Mouse (Mus musculus) small intestine, adult 2 months (tissue): Measurements from ENCODE around the gene Mmp2. TPM values are rescaled to one million over a fixed set of nuclear protein-coding genes. Genes with fewer than 3 reads are reported as not detected.

Experiments used
- H3K27ac ChIP-seq: fragments of 200-500 bp; 2 replicates; pipeline ENCODE4 v1.5.1; 2012; ENCODE audit warnings: low read depth, low read length, control low read depth, inconsistent platforms; ENCODE audit not compliant: insufficient read depth
- H3K27me3 ChIP-seq: fragments of 200-500 bp; 2 replicates; pipeline ENCODE4 v1.6.1; 2012; ENCODE audit warnings: mild to moderate bottlenecking, moderate library complexity, low read length, inconsistent platforms; ENCODE audit not compliant: control insufficient read depth, insufficient read depth
- H3K36me3 ChIP-seq: fragments of 200-500 bp; 2 replicates; pipeline ENCODE4 v1.6.1; 2012; ENCODE audit warnings: mild to moderate bottlenecking, low read length, control low read depth, inconsistent platforms; ENCODE audit not compliant: control insufficient read depth, insufficient read depth
- H3K4me1 ChIP-seq: fragments of 200-500 bp; 2 replicates; pipeline ENCODE4 v1.6.1; 2012; ENCODE audit warnings: low read length, inconsistent platforms, mixed read lengths; ENCODE audit not compliant: control insufficient read depth, insufficient read depth, insufficient read length
- H3K4me3 ChIP-seq: fragments of 200-500 bp; 2 replicates; pipeline ENCODE4 v1.5.1; 2012; ENCODE audit warnings: low read depth, mild to moderate bottlenecking, control low read depth, inconsistent platforms, low read length, moderate library complexity
- CTCF ChIP-seq: fragments of 200-500 bp; IDR thresholded peaks from 2 replicates; pipeline ENCODE4 v1.5.1; 2012; ENCODE audit warnings: low read depth, mild to moderate bottlenecking, control low read depth, inconsistent platforms, low read length, moderate library complexity, mixed read lengths; ENCODE audit not compliant: insufficient replicate concordance, insufficient read length; ENCODE audit errors: extremely low read depth
- POLR2A ChIP-seq: fragments of 200-500 bp; IDR thresholded peaks from 2 replicates; pipeline ENCODE4 v1.6.1; 2012; ENCODE audit warnings: low read depth, mild to moderate bottlenecking, control low read depth, inconsistent platforms, low read length, moderate library complexity
- WGBS: fragments of 180-500 bp; shearing (Covaris S2); methylation state at CpG from one replicate; pipeline ENCODE4 v1.1.7; 2018; 5-methylcytosine and 5-hydroxymethylcytosine counted together
- polyA plus RNA-seq: library from polyadenylated mRNA; depleted of rRNA; stranded (reverse); fragments of >200 nt; gene quantifications from 2 replicates; pipeline ENCODE4 v1.2.3, GENCODE M21; 2012

The Mmp2 gene
- polyA plus RNA-seq, 1 experiment, result 50.6 TPM

GRCm38 (mm10) chr8:92825991-92826390 is 1.1 kb upstream of the Mmp2 start:
- Histone ChIP-seq H3K4me3 (no peak overlapping the region), H3K4me1 (no peaks in the 10 kb centered on the region), H3K27ac (no peak overlapping the region; the same call in 1 of the 2 replicates), H3K36me3 (no peaks in the 10 kb centered on the region), H3K27me3 (0 out of 2 replicates have a peak, but pooled peaks cover 3% of the 10 kb centered on the region)
- TF ChIP-seq POLR2A, result no peak
- TF ChIP-seq CTCF, result no peak
- WGBS, result 61% methylated on average over 4 of the region's 4 CpGs

DNA sequence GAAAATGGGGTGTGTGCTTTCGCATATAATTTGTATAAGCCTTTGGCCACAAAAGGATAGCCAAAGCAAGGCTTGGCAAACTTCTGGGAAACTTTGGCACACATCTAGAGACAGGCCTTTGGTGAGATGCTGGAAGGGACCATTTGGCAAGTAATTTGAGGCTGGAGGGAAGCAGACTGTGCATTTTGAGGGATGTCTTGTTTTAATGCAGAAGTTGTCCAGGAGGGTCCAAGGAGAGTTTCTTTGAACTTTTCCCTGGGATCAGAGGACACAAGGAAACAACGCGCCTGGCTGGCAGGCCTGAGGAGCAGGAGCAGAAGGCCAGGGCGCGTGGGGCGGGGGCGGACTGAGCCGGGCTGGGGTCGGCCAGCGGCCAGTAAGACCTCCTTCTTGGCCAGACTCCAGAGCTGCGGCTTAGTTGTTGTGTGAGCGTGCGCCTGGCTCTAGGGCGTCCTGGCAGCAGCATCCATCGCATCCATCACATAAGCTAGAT is 1.2 kb downstream of the Mmp2 start:
- WGBS, result 63% methylated on average over 15 of the region's 15 CpGs
- TF ChIP-seq POLR2A (no peak), CTCF (no peak)
- H3K4me3 ChIP-seq, result peak overlapping the region; percentile 21; the same call in 1 of the 2 replicates

GRCm38 (mm10) chr8:92834065-92834731 is 7.1 kb downstream of the Mmp2 start:
- Histone ChIP-seq H3K4me3 (no peak overlapping the region), H3K36me3 (no peaks in the 10 kb centered on the region), H3K27me3 (no peaks in the 10 kb centered on the region), H3K4me1 (no peaks in the 10 kb centered on the region), H3K27ac (no peak overlapping the region)
- WGBS, result 48% methylated on average over 5 of the region's 5 CpGs
- TF ChIP-seq CTCF (no peak), POLR2A (no peak)

More for the DNA sequence above, 1.2 kb downstream of the Mmp2 start:
- no peak overlapping the region for H3K27ac ChIP-seq
- H3K27me3 ChIP-seq, result 0 out of 2 replicates have a peak, but pooled peaks cover 3% of the 10 kb centered on the region
- H3K4me1 ChIP-seq, result no peaks in the 10 kb centered on the region
- H3K36me3 ChIP-seq, result no peaks in the 10 kb centered on the region

- Histone ChIP-seq H3K4me1 (no peaks in the 10 kb centered on the region), H3K36me3 (no peaks in the 10 kb centered on the region), H3K4me3 (no peak overlapping the region), H3K27ac (no peak overlapping the region), H3K27me3 (no peaks in the 10 kb centered on the region)
- WGBS, result 70% methylated on average over 11 of the region's 11 CpGs
- TF ChIP-seq CTCF, result no peak
- TF ChIP-seq POLR2A, result no peak
Measured at GRCm38 (mm10) chr8:92834786-92835500, 7.9 kb downstream of the Mmp2 start.

DNA sequence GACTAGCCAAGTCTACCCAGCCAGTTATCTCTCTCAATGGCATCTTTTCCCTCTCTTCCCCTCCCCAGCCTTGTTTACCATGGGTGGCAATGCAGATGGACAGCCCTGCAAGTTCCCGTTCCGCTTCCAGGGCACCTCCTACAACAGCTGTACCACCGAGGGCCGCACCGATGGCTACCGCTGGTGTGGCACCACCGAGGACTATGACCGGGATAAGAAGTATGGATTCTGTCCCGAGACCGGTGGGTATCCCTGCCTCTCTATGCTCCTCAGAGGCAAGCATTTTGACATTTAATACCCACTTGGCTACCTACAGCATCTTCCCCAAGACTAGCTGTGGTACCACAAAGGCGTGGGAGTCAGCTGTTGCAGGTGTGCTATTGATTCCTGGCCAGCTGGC is 8.8 kb downstream of the Mmp2 start:
- Histone ChIP-seq H3K36me3 (no peaks in the 10 kb centered on the region), H3K27ac (no peak overlapping the region), H3K4me1 (no peaks in the 10 kb centered on the region), H3K27me3 (no peaks in the 10 kb centered on the region), H3K4me3 (no peak overlapping the region)
- WGBS, result 85% methylated on average over 11 of the region's 11 CpGs
- no peak for TF ChIP-seq POLR2A
- no peak for TF ChIP-seq CTCF

DNA sequence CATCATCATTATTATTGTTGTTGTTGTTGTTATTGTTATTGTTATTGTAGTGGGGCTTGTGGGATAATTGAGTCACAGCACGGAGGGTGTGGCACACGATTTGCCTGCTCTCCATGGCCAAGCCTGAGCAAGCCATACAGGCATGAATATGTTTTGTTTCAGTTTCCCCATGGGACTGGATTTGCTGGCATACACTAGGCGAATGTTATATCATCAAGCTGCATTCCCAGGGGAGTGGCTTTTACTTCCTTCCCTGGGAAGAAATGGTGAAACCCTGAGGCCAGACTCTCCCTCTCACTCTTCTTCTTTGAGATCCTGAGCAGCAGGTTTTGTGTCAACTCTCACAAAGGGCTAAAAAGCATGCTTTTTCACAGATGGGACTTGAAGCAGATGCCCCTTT is 11.5 kb downstream of the Mmp2 start:
- TF ChIP-seq CTCF (no peak), POLR2A (no peak)
- Histone ChIP-seq H3K4me3 (no peak overlapping the region), H3K27me3 (no peaks in the 10 kb centered on the region), H3K27ac (no peak overlapping the region), H3K36me3 (no peaks in the 10 kb centered on the region), H3K4me1 (no peaks in the 10 kb centered on the region)
- 77% methylated on average over 3 of the region's 3 CpGs for WGBS

DNA sequence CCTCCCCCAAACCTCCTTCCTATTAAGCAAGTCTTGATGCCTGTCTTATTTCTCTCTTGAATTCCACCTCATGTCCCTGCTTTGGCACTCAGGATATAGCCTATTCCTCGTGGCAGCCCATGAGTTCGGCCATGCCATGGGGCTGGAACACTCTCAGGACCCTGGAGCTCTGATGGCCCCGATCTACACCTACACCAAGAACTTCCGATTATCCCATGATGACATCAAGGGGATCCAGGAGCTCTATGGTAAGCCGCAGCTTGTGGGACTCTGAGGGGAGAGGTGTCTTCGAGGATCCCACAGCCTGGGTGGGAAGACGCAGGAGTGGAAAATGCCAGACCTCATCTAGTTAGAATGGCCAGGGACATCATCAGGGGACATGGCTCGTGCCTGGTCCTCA is 12.1 kb downstream of the Mmp2 start:
- H3K4me1 ChIP-seq, result no peaks in the 10 kb centered on the region
- TF ChIP-seq POLR2A (no peak), CTCF (no peak)
- 85% methylated on average over 8 of the region's 8 CpGs for WGBS

More for the DNA sequence above, 12.1 kb downstream of the Mmp2 start:
- H3K4me3 ChIP-seq, result no peak overlapping the region
- no peaks in the 10 kb centered on the region for H3K36me3 ChIP-seq
- no peaks in the 10 kb centered on the region for H3K27me3 ChIP-seq
- H3K27ac ChIP-seq, result no peak overlapping the region
